Mouse (Mus musculus): ENCODE measurements at regions not wholly inside any gene's neighbourhood (a gene's known extent, or its start where the extent isn't known, plus 50 kb on each side); places are given as distances from the start of the nearest gene placed in this dataset.

DNA sequence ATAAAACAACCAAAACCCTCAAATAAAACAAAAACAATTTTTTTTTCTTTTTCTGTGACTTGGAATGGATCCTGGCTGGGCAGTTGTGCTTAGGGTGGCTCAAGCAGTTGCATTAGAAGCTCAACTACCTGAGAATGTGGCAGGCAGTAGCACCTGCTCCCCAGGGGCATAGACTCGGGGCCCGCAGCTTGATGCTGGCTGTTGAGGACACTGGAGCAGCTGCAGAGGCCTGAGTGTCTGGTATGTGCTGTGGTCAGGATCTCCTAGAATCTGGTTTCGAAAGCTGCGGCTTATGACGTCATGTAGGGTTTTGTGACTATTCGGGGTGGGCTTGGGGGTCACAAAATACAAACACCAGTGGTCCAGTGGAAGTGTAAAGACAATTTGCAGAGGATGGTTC, 103.7 kb upstream of the Bcor start:
- no peak overlapping the region for H3K27ac ChIP-seq (replicated peaks)
- no peaks in the 10 kb centered on the region for H3K9me3 ChIP-seq (replicated peaks)
- H3K4me1 ChIP-seq (replicated peaks) = no peaks in the 10 kb centered on the region
- 70% methylated on average over 6 of the region's 6 CpGs for WGBS (ENCODE audit: insufficient replicate concordance)
- H3K27me3 ChIP-seq = no peaks in the 10 kb centered on the region
- H3K4me3 ChIP-seq (replicated peaks) = no peak overlapping the region
- no peak overlapping the region for H3K4me2 ChIP-seq
- no peak overlapping the region for H3K9ac ChIP-seq
- no peak for ATAC-seq (ENCODE audit: insufficient read depth)
- H3K36me3 ChIP-seq (replicated peaks) = no peaks in the 10 kb centered on the region

DNA sequence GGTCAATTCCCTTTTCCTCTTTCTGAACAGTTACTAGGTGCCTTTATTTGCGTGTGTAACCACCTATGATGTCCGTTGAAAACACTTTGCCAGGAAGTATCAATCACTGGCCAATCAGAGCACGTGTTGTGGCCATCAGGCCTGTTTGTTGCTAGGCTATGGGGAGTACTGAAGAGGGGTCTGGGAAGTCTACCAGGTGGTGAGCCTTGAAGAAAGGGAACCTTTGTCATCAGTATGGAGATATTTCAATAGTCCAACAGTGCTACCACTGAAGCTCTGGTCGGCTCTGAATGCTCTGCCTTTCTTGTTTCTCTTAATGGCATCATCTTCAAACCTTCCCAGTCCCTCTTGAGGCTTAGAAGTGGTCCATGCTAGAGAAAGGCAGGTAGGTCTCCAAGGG, 124.6 kb upstream of the Bcor start:
- peaks cover 18% of the 10 kb centered on the region for H3K27me3 ChIP-seq
- no peak overlapping the region for H3K27ac ChIP-seq (replicated peaks)
- no peaks in the 10 kb centered on the region for H3K36me3 ChIP-seq (replicated peaks)
- ATAC-seq (ENCODE audit: insufficient read depth) = no peak
- no peak overlapping the region for H3K4me3 ChIP-seq (replicated peaks)
- no peaks in the 10 kb centered on the region for H3K9me3 ChIP-seq (replicated peaks)
- 54% methylated on average over 4 of the region's 4 CpGs for WGBS (ENCODE audit: insufficient replicate concordance)
- no peak overlapping the region for H3K4me2 ChIP-seq
- 0 out of 2 replicates have a peak, but pooled peaks cover 4% of the 10 kb centered on the region for H3K4me1 ChIP-seq (replicated peaks)
- no peak overlapping the region for H3K9ac ChIP-seq

DNA sequence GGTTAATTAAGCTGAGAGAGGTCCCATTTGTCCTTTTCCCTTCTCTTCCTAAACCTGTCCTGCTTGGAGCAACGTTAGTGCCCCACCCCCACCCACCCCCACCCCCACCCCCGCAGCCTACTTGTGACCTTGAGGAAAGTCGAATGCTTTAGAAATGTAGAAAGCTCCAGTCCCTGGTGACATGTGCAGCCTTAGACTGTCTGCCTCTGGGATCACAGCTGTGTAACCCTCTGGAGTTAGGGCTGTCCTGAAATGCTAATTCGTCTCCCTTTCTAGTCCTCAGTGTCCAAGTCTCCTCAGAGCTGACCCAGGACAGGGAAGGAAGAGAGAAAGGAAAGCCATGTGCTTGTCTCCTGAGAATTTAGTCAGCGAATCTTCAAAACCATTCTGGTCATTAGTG, 125.0 kb upstream of the Bcor start:
- H3K4me2 ChIP-seq = no peak overlapping the region
- no peak overlapping the region for H3K27ac ChIP-seq (replicated peaks)
- no peaks in the 10 kb centered on the region for H3K9me3 ChIP-seq (replicated peaks)
- 36% methylated on average over 5 of the region's 5 CpGs for whole genome bisulfite sequencing (ENCODE audit: insufficient replicate concordance)
- peaks cover 18% of the 10 kb centered on the region for H3K27me3 ChIP-seq
- 0 out of 2 replicates have a peak, but pooled peaks cover 4% of the 10 kb centered on the region for H3K4me1 ChIP-seq (replicated peaks)
- no peak overlapping the region for H3K9ac ChIP-seq
- no peaks in the 10 kb centered on the region for H3K36me3 ChIP-seq (replicated peaks)
- H3K4me3 ChIP-seq (replicated peaks) = no peak overlapping the region
- ATAC-seq (ENCODE audit: insufficient read depth) = no peak

DNA sequence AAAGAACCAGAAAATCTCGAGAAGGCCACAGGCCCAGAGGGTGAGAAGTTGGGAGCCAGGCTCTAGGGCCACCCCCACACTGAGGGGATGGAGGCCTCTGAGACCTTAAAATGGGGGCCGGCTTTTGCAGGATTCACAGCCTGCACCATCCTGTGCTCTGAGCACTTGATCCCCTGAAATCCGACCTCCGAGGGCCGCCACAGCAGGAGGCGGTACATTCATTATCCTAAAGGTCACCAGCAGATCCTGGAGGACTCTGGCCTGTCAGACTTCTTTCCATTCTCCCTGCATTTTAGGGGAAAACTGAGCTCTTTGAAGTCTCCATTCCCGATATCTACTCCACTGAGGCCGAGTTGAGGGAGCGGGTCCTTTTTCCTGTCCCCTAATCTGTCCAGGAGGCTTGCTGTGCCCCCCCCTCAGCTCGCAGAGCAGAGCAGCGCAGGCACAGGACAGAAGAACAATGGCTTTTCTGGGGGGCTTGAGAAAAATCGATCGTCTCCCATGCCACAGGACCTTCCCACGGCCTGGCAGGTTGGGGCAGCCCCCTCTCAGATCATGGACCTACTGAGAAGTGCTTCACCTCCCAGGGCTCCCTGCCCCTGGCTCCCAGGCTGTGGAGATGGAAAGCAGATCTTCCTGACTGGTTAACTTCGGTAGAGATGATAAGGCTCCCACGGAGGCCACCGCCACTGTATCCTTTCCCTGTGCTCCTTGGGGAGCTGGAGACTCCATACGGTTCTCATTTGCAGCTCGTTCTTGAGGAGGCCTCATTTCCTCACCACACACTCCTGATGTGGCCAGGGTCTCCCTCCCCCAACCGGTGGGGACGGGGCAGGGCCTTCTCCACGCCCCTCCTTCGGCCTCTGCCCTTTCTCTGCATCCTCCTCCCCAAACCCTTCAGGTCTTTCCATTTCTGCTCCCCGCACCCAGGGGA, 126.1 kb upstream of the Bcor start:
- no peaks in the 10 kb centered on the region for H3K9me3 ChIP-seq (replicated peaks)
- peaks cover 18% of the 10 kb centered on the region for H3K27me3 ChIP-seq
- no peak overlapping the region for H3K4me3 ChIP-seq (replicated peaks)
- H3K36me3 ChIP-seq (replicated peaks) = no peaks in the 10 kb centered on the region
- ATAC-seq (ENCODE audit: insufficient read depth) = no peak
- no peak overlapping the region for H3K4me2 ChIP-seq
- no peak overlapping the region for H3K9ac ChIP-seq
- no peak overlapping the region for H3K27ac ChIP-seq (replicated peaks)
- WGBS (ENCODE audit: insufficient replicate concordance) = 42% methylated on average over 24 of the region's 24 CpGs
- 0 out of 2 replicates have a peak, but pooled peaks cover 4% of the 10 kb centered on the region for H3K4me1 ChIP-seq (replicated peaks)

DNA sequence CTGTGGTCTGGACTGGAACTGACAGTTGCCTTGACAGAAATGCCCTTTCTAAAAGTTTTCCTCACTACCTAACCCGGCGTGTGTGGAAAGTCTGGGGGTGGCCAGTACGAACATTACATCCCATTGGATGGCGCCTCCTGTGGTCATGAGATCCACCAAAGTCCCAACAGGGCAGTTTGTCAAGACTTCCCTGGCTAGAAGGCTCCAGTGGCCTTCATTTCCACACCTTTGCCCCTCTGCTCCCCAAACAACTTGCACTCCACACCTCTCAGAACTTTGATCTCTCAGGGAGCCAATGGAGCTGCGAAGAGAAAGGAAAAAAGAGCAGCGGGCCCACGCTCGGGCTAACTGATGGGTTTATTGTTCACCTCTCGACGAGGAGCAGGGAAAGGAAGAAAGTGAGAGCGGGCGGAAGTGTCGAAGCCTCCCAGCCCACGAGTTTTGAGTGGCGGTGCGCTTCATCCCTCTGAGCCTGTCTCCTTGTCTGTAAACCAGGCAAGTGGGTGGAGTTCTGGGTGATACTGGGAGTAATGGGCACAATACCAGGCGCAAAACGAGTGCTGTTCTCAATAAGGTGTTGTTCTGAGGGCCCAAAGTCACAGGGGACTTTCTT, 126.9 kb upstream of the Bcor start:
- 24% methylated on average over 18 of the region's 18 CpGs for WGBS (ENCODE audit: insufficient replicate concordance)
- ATAC-seq (ENCODE audit: insufficient read depth) = no peak

DNA sequence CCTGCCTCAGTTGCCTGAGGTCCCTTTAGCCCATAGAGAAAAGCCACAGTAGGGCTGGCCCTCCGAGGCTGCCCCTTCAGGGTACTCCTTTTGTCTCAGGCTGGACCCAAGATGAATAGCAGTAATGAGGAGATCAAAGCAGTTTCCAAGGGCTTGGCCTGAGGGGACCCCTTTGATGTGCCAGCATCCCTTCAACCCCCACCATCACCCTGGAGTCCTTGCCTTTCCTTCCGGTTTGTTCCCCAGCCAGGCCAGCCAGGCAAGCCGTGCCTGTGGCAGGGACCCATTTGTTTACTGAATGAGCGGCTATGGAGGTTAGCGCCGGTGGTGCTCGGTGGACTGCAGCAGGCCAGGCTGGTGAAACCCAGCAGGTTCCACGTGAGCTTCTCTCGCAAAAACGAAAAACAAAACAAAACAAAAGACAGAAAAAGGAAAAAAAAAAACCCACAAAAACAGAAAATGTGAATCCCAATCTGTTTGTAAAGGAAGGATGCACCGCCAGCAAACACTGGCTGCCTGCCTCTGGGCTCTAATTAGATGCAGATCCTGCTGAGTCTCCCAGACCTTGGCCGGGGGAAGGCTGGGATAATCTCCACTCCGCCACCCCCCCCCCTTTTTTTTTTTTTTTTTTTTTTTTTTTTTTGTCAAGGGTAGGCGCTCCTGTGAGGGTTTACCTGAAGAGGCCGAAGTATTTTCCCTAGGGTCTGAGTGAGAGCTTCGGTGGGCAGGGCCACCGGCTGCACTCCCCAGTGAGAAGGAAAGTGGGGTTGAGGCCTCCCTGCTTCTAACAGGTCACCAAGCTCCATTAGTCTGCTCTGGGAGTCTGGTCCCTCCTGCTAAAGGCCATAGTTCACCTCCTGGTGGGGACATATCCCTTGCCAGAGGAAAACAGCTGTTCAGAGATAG, 127.8 kb upstream of the Bcor start:
- WGBS (ENCODE audit: insufficient replicate concordance) = 44% methylated on average over 16 of the region's 17 CpGs
- H3K4me3 ChIP-seq (replicated peaks) = no peak overlapping the region
- H3K9ac ChIP-seq = no peak overlapping the region
- no peaks in the 10 kb centered on the region for H3K9me3 ChIP-seq (replicated peaks)
- H3K4me1 ChIP-seq (replicated peaks) = 0 out of 2 replicates have a peak, but pooled peaks cover 4% of the 10 kb centered on the region
- ATAC-seq (ENCODE audit: insufficient read depth) = no peak
- H3K27ac ChIP-seq (replicated peaks) = no peak overlapping the region
- H3K4me2 ChIP-seq = no peak overlapping the region
- peaks cover 19% of the 10 kb centered on the region for H3K27me3 ChIP-seq
- H3K36me3 ChIP-seq (replicated peaks) = no peaks in the 10 kb centered on the region

More for the DNA sequence above, 126.9 kb upstream of the Bcor start:
- H3K4me2 ChIP-seq = no peak overlapping the region
- H3K27ac ChIP-seq (replicated peaks) = no peak overlapping the region
- H3K36me3 ChIP-seq (replicated peaks) = no peaks in the 10 kb centered on the region
- H3K4me3 ChIP-seq (replicated peaks) = no peak overlapping the region
- H3K9ac ChIP-seq = no peak overlapping the region
- H3K4me1 ChIP-seq (replicated peaks) = 0 out of 2 replicates have a peak, but pooled peaks cover 4% of the 10 kb centered on the region
- H3K9me3 ChIP-seq (replicated peaks) = no peaks in the 10 kb centered on the region
- H3K27me3 ChIP-seq = peaks cover 18% of the 10 kb centered on the region

DNA sequence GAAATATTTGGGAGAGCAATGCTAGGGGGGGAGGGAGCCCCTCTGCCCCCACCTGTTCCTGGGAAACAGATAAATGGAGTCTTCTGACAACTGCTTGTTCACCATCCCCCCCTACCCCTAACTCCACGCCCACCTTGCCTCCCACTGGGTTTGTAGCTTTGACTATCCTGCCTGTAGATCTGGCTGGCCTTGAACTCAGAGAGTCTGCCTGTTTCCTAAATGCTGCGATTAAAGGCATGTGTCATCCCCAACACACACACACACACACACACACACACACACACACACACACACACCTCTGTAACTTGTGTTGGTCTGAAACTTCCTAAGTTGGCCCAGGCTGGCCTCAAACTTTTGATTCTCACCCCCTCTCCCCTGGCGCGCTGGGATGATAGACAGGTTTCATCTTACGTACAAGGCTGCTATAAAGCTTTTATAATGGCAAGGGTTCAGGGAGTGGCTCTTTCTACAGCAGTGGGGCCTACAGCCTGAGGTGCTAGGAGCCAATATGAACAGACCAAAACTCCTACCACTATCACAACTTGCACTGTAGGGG, 128.5 kb upstream of the Bcor start:
- Histone ChIP-seq H3K4me1 (replicated peaks) (0 out of 2 replicates have a peak, but pooled peaks cover 4% of the 10 kb centered on the region), H3K9me3 (replicated peaks) (no peaks in the 10 kb centered on the region), H3K36me3 (replicated peaks) (no peaks in the 10 kb centered on the region), H3K4me2 (no peak overlapping the region), H3K4me3 (replicated peaks) (no peak overlapping the region), H3K27ac (replicated peaks) (no peak overlapping the region), H3K27me3 (peaks cover 22% of the 10 kb centered on the region), H3K9ac (no peak overlapping the region)
- WGBS (ENCODE audit: insufficient replicate concordance) = 66% methylated on average over 5 of the region's 5 CpGs
- ATAC-seq (ENCODE audit: insufficient read depth) = no peak

DNA sequence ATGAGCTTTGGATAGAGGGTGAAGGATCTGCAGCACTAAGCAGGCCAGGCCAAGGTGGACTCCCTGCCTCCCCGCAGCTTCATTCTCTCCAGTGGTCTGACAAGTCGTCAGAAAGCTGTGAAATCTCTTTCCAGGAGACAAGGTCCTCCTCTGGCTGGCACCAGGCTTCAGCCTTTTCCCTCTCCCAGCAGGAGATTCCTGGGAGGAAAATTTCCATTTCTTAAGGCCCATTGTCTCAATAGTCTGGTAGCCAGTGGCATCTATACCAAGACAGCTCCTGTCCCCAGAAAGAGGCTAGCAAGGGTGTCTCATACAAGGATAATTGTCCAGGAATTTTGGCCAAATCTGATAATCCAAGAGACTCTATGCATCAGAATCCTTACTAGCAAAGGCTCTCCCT, 133.0 kb upstream of the Bcor start:
- Histone ChIP-seq H3K27me3 (peaks cover 4% of the 10 kb centered on the region; the same call in 1 of the 2 replicates), H3K9me3 (replicated peaks) (no peaks in the 10 kb centered on the region), H3K4me1 (replicated peaks) (peaks cover 27% of the 10 kb centered on the region), H3K27ac (replicated peaks) (no peak overlapping the region), H3K4me3 (replicated peaks) (no peak overlapping the region), H3K4me2 (no peak overlapping the region), H3K9ac (no peak overlapping the region), H3K36me3 (replicated peaks) (no peaks in the 10 kb centered on the region)
- ATAC-seq (ENCODE audit: insufficient read depth) = no peak
- WGBS (ENCODE audit: insufficient replicate concordance) = 39% methylated on average over 2 of the region's 2 CpGs

DNA sequence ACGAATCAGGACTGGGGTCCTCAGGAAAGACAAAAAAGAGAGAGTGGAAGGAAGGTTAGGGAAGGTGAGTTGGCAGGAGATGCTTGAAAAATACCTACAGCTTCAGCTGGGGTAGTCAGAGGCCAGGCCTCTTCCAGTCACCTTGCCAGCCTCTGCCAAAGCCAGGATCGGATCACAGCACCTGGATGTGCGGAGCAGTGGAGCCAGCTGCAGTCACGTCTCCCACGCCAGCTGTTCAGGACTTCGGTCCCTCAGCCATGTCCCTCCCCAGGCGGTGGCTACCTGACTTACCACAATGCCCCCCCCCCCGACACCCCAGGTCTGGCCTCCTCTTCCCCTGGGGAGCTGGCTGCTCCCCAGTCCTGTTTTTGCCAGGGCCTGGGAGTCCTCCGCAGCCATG, 134.3 kb upstream of the Bcor start:
- WGBS (ENCODE audit: insufficient replicate concordance) = 77% methylated on average over 9 of the region's 9 CpGs

DNA sequence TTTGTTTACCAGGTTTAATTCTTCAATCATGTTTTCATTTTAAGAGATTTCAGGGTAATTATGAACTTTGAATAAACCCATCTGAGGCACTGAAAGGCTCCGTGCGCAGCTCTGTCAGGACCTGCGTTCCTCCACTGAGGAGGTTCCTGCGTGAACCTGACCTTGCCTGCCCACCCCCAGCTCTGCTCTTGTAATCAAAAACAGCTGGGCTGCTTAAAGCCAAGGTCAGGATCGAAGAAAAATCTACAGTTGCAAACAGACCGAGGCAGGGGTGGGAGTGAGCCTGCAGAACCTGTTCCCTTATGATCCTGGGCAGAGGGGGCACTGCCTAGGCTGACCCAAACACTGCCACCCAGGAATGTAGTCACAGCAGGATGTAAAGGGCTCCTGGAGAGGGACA, 134.8 kb upstream of the Bcor start:
- 56% methylated on average over 6 of the region's 6 CpGs for WGBS (ENCODE audit: insufficient replicate concordance)
- no peak overlapping the region for H3K4me2 ChIP-seq
- peaks cover 27% of the 10 kb centered on the region for H3K4me1 ChIP-seq (replicated peaks)
- H3K4me3 ChIP-seq (replicated peaks) = no peak overlapping the region
- ATAC-seq (ENCODE audit: insufficient read depth) = no peak
- no peak overlapping the region for H3K9ac ChIP-seq
- no peaks in the 10 kb centered on the region for H3K9me3 ChIP-seq (replicated peaks)
- no peaks in the 10 kb centered on the region for H3K36me3 ChIP-seq (replicated peaks)
- H3K27ac ChIP-seq (replicated peaks) = no peak overlapping the region
- peaks cover 4% of the 10 kb centered on the region; the same call in 1 of the 2 replicates for H3K27me3 ChIP-seq

More for the DNA sequence above, 134.3 kb upstream of the Bcor start:
- ATAC-seq (ENCODE audit: insufficient read depth) = no peak
- Histone ChIP-seq H3K27me3 (peaks cover 4% of the 10 kb centered on the region; the same call in 1 of the 2 replicates), H3K36me3 (replicated peaks) (no peaks in the 10 kb centered on the region), H3K4me3 (replicated peaks) (no peak overlapping the region), H3K4me2 (no peak overlapping the region), H3K27ac (replicated peaks) (no peak overlapping the region), H3K4me1 (replicated peaks) (peaks cover 27% of the 10 kb centered on the region), H3K9me3 (replicated peaks) (no peaks in the 10 kb centered on the region), H3K9ac (no peak overlapping the region)

All from liver, embryonic 15.5 days (tissue).